Mouse (Mus musculus) heart, postnatal 0 days (tissue): Measurements from ENCODE around the gene Zfp541.

Experiments
- CTCF ChIP-seq: IDR thresholded peaks from 2 replicates; pipeline ENCODE4 v1.5.1; 2016; ENCODE audit warnings: antibody characterized with exemption, control low read depth, low read depth
- EP300 ChIP-seq: IDR thresholded peaks from 2 replicates; pipeline ENCODE4 v1.6.1; 2016; ENCODE audit warnings: antibody characterized with exemption, low read depth

DNA sequence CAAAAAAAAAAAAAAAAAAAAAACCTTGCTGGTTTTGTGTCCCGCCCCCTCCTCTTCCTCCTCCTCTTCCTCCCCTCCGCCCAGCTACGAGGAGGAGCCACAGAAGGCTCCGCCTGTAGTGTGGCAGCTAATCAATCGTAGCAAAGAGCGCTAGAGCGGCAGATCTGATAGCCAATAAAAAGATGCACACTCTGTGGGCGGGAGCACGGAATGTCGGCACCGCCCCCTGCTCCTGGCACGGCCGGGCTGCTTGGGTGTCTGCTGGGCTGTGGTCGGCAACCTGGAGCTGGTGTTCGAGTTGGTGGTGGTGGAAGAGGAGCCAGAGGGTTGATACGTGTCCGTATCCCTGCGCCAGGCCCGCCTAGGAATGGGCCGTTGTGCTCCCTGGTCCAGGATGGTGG is 13.4 kb upstream of the Zfp541 start:
- TF ChIP-seq CTCF = no peak
- TF ChIP-seq EP300 = no peak
